Mouse (Mus musculus): Measurements from ENCODE around the gene Polr2j. TPM values are rescaled to one million over a fixed set of nuclear protein-coding genes. Genes with fewer than 3 reads are reported as not detected.

Polr2j gene
- polyA plus RNA-seq, 2 experiments: 101 to 160 TPM

DNA sequence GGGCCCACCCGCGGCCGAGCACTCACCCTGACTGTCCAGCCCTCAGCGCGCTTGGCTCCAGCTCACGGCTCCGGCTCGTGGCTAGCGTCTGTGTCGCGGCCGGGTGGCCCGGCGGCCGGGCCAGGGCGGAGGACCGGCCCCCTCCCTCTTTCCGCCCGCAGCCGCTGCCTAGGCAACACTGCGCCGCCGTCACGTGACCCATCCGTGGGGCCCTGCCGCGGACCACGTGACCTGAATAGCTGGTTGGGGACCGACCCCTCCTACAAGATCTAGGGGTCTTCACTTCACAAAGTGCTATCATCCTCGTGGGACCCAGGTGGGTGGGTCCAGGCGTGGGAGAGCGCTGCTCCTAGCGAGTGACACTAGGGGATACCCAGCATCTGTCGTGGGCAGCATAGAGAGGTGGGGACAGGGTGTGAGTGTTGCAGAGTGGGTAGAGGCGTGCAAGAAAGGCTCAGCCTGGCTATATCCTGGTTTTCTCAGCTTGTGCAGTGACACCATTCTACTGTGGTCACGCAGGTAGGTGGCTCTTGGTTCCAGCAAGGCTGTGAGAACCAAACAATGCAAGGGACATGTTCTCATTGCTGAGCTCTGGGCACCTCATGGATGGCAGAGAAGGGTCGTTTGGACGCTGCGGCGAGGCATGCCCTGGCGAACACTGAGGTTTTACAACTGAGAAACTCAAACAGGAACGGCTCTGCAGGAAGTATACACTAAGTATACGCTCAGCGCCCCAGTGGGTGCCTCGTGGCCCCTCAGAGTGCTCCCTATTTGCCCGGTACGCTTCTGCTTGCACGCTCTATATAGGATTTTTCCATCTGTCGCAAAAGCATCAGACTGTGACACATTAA lies 54.3 kb downstream of the Polr2j start, which contains the start of gene Orai2:
Gene Orai2, minus strand, starts transcription at position 202 of the 851 bp plus-strand sequence.
- WGBS (ENCODE audit: insufficient replicate concordance): 1% methylated on average over 49 of the region's 49 CpGs
- DNase-seq (ENCODE audit: low read depth in 3 of 3, low spot score in 3 of 3): peak; percentile 31 to 52 (median 39)

DNA sequence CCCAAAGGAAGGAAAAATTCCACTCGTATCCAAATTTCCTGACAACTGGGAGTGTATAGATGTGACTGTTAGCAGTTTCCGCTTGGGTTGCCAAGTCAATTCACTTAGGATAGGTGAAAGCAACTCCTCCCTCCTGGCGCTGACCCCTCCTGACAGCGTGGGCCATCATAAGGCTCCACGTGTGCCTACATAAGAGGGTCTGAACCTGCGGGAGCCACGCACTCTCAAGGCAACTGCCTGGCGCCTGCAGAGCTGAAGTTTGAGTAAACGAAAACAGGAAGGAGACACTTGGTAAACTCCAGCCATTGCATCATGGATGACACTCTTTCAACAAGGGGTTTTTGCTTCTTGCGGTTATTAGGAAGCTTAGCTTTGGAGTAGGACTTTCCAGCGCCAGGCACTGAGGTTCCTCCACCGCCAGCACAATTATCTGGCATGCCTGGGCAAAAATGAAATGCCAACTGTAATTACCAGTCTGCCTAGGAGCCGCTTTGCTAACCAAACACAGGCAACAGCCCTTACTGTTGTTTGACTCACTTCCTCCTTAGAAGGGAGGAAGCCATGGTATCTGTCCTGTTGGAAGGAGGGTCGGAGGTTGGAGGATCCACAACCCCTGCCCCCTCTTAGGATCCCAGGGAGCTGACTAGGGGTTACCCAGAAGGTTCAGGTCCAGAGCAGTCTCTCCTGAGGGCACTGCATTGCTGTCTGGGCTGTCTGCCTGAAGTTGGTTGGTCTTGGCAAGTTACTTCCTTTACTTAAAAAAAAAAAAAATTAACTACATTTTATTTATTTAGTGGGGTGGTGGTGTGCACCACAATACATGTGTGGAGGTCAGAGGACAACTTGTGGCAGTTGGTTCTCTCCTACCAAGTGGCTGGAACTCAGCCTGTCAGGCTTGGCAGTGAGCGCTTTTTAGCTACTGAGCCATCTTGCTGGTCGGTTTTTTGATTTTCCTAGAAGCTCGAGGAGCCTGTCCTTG lies 55.2 kb downstream of the Polr2j start:
- WGBS (ENCODE audit: insufficient replicate concordance): 13% methylated on average over 17 of the region's 17 CpGs
- Histone ChIP-seq H3K4me2 (ENCODE audit: low read depth) (peak overlapping the region; percentile 81), H3K36me3 (replicated peaks; ENCODE audit: control insufficient read depth, insufficient read depth, low read depth) (no peaks in the 10 kb centered on the region), H3K9me3 (ENCODE audit: control insufficient read depth, low read length) (peaks cover 4% of the 10 kb centered on the region), H3K27me3 (ENCODE audit: control insufficient read depth, insufficient read depth, low read length) (no peaks in the 10 kb centered on the region), H3K4me3 (ENCODE audit: insufficient read depth in 1 of 2, low read depth in 2 of 2, low read length in 2 of 2) (peak overlapping the region; percentile 58 to 65), H3K4me1 (replicated peaks; ENCODE audit: control insufficient read depth in 2 of 2, insufficient read depth in 2 of 2, low read length in 1 of 2) (peaks cover 0 to 15% of the 10 kb centered on the region in 2 experiments; a peak in 3 of 4 replicates), H3K27ac (peak overlapping the region; percentile 1; the same call in 1 of the 2 replicates), H3K9ac (replicated peaks) (peak overlapping the region; percentile 71)
- no peak for TF ChIP-seq CTCF (IDR thresholded peaks at IDR 0.05; ENCODE audit: low read depth)
- no peak for TF ChIP-seq EP300 (IDR thresholded peaks at IDR 0.05; ENCODE audit: low read depth)
- ATAC-seq (ENCODE audit: insufficient read depth) (peak; percentile 38; the same call in 1 of the 2 replicates), DNase-seq (ENCODE audit: low read depth in 3 of 3, low spot score in 3 of 3) (peak in 1 of 3 experiments; percentile 30)

More for the DNA sequence above, 54.3 kb downstream of the Polr2j start, which contains the start of gene Orai2:
- no peaks in the 10 kb centered on the region for H3K36me3 ChIP-seq (replicated peaks; ENCODE audit: control insufficient read depth, insufficient read depth, low read depth)
- TF ChIP-seq CTCF (IDR thresholded peaks at IDR 0.05; ENCODE audit: low read depth): no peak
- TF ChIP-seq EP300 (IDR thresholded peaks at IDR 0.05; ENCODE audit: low read depth): no peak
- H3K4me3 ChIP-seq (ENCODE audit: insufficient read depth in 1 of 2, low read depth in 2 of 2, low read length in 2 of 2): peak within 1 kb of the TSS; percentile 58 to 65
- peak within 1 kb of the TSS; percentile 81 for H3K4me2 ChIP-seq (ENCODE audit: low read depth)
- peak within 1 kb of the TSS; percentile 1; the same call in 1 of the 2 replicates for H3K27ac ChIP-seq
- no peaks in the 10 kb centered on the region for H3K27me3 ChIP-seq (ENCODE audit: control insufficient read depth, insufficient read depth, low read length)
- ATAC-seq (ENCODE audit: insufficient read depth): peak; percentile 81
- peaks cover 4% of the 10 kb centered on the region for H3K9me3 ChIP-seq (ENCODE audit: control insufficient read depth, low read length)
- H3K4me1 ChIP-seq (replicated peaks; ENCODE audit: control insufficient read depth in 2 of 2, insufficient read depth in 2 of 2, low read length in 1 of 2): peaks cover 0 to 15% of the 10 kb centered on the region in 2 experiments; a peak in 3 of 4 replicates
- H3K9ac ChIP-seq (replicated peaks): peak within 1 kb of the TSS; percentile 71

Small RNA genes within 50 kb of the gene (microRNA-seq; reads per million reads assigned to microRNA genes)
- gene Mir7035: not detected

Other genes with a start within 250 kb of the Polr2j start
- 1.7 and 1.9 TPM in 2 replicates for gene Hspb1, start 228.7 kb upstream of the Polr2j start, polyA plus RNA-seq (2012; rRNA removed)
- 1.7 and 1.8 TPM in 2 replicates for gene Hspb1, start 228.7 kb upstream of the Polr2j start, polyA plus RNA-seq (2014; fragmentation: Nextera tagmentation; extraction: Ambion mirVana)
- gene Ywhag, start 182.0 kb upstream of the Polr2j start, polyA plus RNA-seq (2012; rRNA removed): 21.7 and 25.9 TPM in 2 replicates
- 26.3 and 30.1 TPM in 2 replicates for gene Ywhag, start 182.0 kb upstream of the Polr2j start, polyA plus RNA-seq (2014; fragmentation: Nextera tagmentation; extraction: Ambion mirVana)
- gene Ssc4d, start 142.1 kb upstream of the Polr2j start, polyA plus RNA-seq (2012; rRNA removed): 2.3 and 2.8 TPM in 2 replicates
- gene Ssc4d, start 142.1 kb upstream of the Polr2j start, polyA plus RNA-seq (2014; fragmentation: Nextera tagmentation; extraction: Ambion mirVana): 1.5 and 2.1 TPM in 2 replicates
- 0.03 TPM in 1 of 2 replicates, not detected in the other for gene Zp3, start 136.5 kb upstream of the Polr2j start, polyA plus RNA-seq (2012; rRNA removed)
- gene Zp3, start 136.5 kb upstream of the Polr2j start, polyA plus RNA-seq (2014; fragmentation: Nextera tagmentation; extraction: Ambion mirVana): not detected in 2 replicates
- gene Dtx2, start 121.8 kb upstream of the Polr2j start, polyA plus RNA-seq (2012; rRNA removed): 3.4 and 5.0 TPM in 2 replicates
- gene Dtx2, start 121.8 kb upstream of the Polr2j start, polyA plus RNA-seq (2014; fragmentation: Nextera tagmentation; extraction: Ambion mirVana): 5.1 and 5.4 TPM in 2 replicates
- 2.0 and 2.5 TPM in 2 replicates for gene Upk3b, start 78.1 kb upstream of the Polr2j start, polyA plus RNA-seq (2012; rRNA removed)
- 2.1 and 2.4 TPM in 2 replicates for gene Upk3b, start 78.1 kb upstream of the Polr2j start, polyA plus RNA-seq (2014; fragmentation: Nextera tagmentation; extraction: Ambion mirVana)
- gene Upk3bl, start 62.1 kb upstream of the Polr2j start, polyA plus RNA-seq (2012; rRNA removed): 0.10 TPM in 1 of 2 replicates, not detected in the other
- not detected in 2 replicates for gene Upk3bl, start 62.1 kb upstream of the Polr2j start, polyA plus RNA-seq (2014; fragmentation: Nextera tagmentation; extraction: Ambion mirVana)
- 1.4 and 1.5 TPM in 2 replicates for gene Rasa4, start 32.7 kb upstream of the Polr2j start, polyA plus RNA-seq (2012; rRNA removed)
- 0.85 and 0.93 TPM in 2 replicates for gene Rasa4, start 32.7 kb upstream of the Polr2j start, polyA plus RNA-seq (2014; fragmentation: Nextera tagmentation; extraction: Ambion mirVana)
- gene Lrwd1, start 19.4 kb downstream of the Polr2j start, polyA plus RNA-seq (2012; rRNA removed): 42.7 and 45.2 TPM in 2 replicates
- gene Lrwd1, start 19.4 kb downstream of the Polr2j start, polyA plus RNA-seq (2014; fragmentation: Nextera tagmentation; extraction: Ambion mirVana): 34.1 and 37.8 TPM in 2 replicates
- 8.2 and 9.6 TPM in 2 replicates for gene Alkbh4, start 19.5 kb downstream of the Polr2j start, polyA plus RNA-seq (2012; rRNA removed)
- 7.0 and 8.3 TPM in 2 replicates for gene Alkbh4, start 19.5 kb downstream of the Polr2j start, polyA plus RNA-seq (2014; fragmentation: Nextera tagmentation; extraction: Ambion mirVana)
- 3.0 and 3.6 TPM in 2 replicates for gene Orai2, start 54.1 kb downstream of the Polr2j start, polyA plus RNA-seq (2012; rRNA removed)
- 2.2 and 3.0 TPM in 2 replicates for gene Orai2, start 54.1 kb downstream of the Polr2j start, polyA plus RNA-seq (2014; fragmentation: Nextera tagmentation; extraction: Ambion mirVana)
- 5.6 and 16.0 TPM in 2 replicates for gene Prkrip1, start 82.3 kb downstream of the Polr2j start, polyA plus RNA-seq (2012; rRNA removed)
- 25.0 and 32.2 TPM in 2 replicates for gene Prkrip1, start 82.3 kb downstream of the Polr2j start, polyA plus RNA-seq (2014; fragmentation: Nextera tagmentation; extraction: Ambion mirVana)
- 1.8 and 8.5 TPM in 2 replicates for gene Sh2b2, start 129.9 kb downstream of the Polr2j start, polyA plus RNA-seq (2012; rRNA removed)
- 1.4 and 1.5 TPM in 2 replicates for gene Sh2b2, start 129.9 kb downstream of the Polr2j start, polyA plus RNA-seq (2014; fragmentation: Nextera tagmentation; extraction: Ambion mirVana)

Data from liver, embryonic 14.5 days (tissue).